Mouse (Mus musculus): ENCODE measurements around the gene Zmym5.
"Not testable (repeated sequence)": the region's sequence is repeated elsewhere in the genome, so short reads cannot be mapped to it uniquely, and the experiment has no call there.

Gene Zmym5

GRCm38 (mm10) chr14:56776571-56777238 lies 34.8 kb downstream of the Zmym5 start:
- no peak for DNase-seq (ENCODE audit: low spot score)

GRCm38 (mm10) chr14:56775416-56775815 lies 36.1 kb downstream of the Zmym5 start:
- no peak for DNase-seq (ENCODE audit: low spot score)

- not testable (repeated sequence) for DNase-seq (ENCODE audit: low spot score)
Observed at GRCm38 (mm10) chr14:56766438-56766837, 45.1 kb downstream of the Zmym5 start.

GRCm38 (mm10) chr14:56765117-56765516 lies 46.4 kb downstream of the Zmym5 start:
- not testable (repeated sequence) for DNase-seq (ENCODE audit: low spot score)

GRCm38 (mm10) chr14:56751282-56751681 lies 60.2 kb downstream of the Zmym5 start:
- DNase-seq (ENCODE audit: low spot score) = no peak
